Mouse (Mus musculus): ENCODE data around the gene Cd1d1.

DNA sequence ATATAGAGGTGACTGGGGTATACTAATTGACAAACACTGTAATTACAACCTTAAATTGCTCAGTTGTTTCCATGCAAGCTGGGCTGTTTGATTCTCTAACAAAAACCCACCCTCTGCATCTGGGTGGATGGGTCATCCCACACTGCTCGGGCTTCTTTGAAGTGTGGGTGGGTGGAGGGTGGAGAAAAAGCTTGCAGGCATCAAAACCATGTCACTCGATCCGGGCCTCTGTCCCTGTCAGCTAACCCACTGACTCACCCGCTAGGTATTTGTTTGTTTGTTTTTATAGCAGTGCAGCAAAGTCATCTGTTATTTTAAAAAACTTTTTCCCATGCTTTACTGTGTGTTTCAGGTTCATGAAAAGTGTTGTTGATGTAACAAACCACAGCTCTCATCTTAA lies 43.9 kb downstream of the Cd1d1 start:
- TF ChIP-seq POLR2A (IDR thresholded peaks at IDR 0.05; ENCODE audit: borderline replicate concordance, low read depth, low read length) (no peak), CTCF (IDR thresholded peaks at IDR 0.05; ENCODE audit: low read depth, low read length) (no peak)
